Mouse (Mus musculus): ENCODE results near the gene Epha6. TPM values are rescaled to one million over a fixed set of nuclear protein-coding genes. Genes with fewer than 3 reads are reported as not detected.

The Epha6 gene
- total RNA-seq, 2 experiments from 2014 or later: 0.06 TPM; not detected in 1

DNA sequence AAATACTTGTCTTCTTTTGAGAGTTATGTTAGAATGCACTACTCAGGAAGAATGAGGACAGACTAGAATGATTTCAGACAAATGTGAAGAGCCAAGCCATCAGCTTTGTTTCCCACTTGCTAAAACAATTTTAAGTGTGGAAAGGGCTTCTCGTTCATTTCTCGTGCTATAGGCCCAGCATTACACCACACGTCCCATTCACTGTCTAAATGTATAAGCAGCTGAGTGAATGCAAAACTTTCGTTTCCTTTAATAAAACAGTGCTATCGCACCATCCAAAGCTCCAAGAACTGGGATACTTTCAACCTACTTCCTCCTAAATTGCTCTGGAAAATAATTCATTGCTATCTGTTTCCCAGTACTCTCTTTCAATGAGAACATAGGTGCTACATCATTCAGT lies 916.2 kb downstream of the Epha6 start:
- no peak for DNase-seq (ENCODE audit: low spot score)
- intact Hi-C loops (cut with DNase I): loop anchor here (10.0 kb wide), 1 partner anchor 856 kb away; no protein-coding TSS in a partner anchor

DNA sequence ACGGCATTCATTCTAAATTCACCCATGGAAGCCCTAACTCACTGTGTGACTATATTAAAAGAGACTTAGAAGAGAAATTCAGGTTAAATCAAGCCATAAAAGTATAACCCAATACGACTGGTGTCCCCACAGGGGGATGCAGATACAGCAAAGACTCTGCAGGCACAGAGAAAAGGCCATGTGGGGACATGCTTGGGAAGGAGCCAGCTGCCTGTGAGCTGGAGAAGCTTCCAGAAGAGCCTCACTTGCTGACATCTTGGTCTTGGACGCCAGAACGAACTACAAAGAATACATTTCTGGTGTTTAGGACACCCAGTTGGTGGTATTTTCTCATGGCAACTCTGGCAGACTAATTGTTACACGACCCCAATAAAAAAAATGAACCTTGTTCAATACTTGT lies 920.2 kb downstream of the Epha6 start:
- intact Hi-C loops (cut with DNase I): loop anchor here (10.0 kb wide), 1 partner anchor 860 kb away; no protein-coding TSS in a partner anchor
- DNase-seq (ENCODE audit: low spot score): no peak

DNA sequence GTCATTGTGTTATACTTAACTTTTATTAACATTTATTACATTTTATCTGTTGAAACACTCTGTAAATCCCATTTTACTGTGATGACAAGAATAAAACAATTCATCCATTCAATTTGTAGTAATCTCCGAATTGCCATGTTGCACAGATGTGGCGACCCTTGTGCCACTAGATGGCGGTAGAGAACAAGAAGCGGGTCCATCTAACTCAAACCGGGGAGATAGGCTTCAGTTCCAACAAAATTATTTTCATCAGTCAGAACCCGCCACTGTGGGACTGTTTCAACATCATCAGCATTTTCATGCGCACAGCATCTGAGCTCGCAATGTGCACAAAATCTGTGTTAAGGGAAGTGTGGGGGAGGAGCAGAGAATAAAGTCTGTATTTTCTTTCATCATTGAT lies 921.9 kb downstream of the Epha6 start:
- DNase-seq (ENCODE audit: low spot score): peak; percentile 2
- intact Hi-C loops (cut with DNase I): loop anchor here (5.0 to 10.0 kb wide), 2 partner anchors 261 to 861 kb away; no protein-coding TSS in a partner anchor

DNA sequence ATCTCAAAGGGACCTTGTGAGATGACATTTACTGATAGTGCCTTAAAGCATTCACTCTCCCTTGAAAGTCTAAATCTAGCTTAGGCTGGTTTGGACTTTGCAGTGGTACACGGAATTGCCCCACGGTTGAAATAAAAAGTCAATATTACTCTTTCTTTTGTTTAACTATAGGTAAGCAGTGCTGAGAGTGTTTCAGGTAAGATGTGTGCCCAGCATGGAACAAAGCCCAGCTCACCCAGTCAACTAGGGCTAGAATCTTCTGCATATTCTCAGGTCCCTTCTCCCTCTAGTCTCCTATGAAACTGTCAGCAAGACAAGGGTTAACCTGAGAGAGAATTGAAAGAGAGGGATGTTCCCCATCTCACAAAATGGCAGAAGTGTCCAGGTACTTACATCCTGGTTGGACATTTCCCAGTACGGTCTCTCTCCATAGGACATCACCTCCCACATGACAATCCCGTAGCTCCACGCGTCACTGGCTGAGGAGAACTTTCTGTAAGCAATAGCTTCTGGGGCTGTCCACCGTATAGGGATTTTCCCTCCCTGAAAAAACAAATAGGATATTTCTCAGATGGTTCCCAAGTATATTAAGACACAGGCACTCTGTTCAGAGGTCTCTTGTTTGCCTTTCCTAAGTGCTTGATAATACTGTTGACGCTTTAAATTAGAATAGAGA lies 923.0 kb downstream of the Epha6 start:
- intact Hi-C loops (cut with DNase I): loop anchor here (5.0 to 10.0 kb wide), 2 partner anchors 260 to 862 kb away; no protein-coding TSS in a partner anchor
- DNase-seq (ENCODE audit: low spot score): no peak

DNA sequence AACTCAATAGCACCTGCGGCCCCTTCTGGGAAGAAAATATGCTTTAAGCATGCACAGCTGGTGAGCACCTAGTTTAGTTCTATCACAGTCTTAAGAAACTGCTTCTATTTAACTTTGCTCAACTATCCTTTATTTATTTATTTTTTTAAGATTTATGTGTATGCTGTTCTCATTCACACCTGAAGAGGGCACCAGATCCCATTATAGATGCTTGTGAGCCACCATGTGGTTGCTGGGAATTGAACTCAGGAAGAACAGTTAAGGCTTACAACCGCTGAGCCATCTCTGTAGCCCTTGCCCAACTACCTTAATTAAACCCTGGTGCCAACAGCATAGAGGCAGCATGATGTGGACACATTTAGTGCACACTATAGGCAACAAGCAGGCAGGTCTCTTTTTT lies 938.4 kb downstream of the Epha6 start:
- intact Hi-C loops (cut with DNase I): no loop called here
- DNase-seq (ENCODE audit: low spot score): no peak

DNA sequence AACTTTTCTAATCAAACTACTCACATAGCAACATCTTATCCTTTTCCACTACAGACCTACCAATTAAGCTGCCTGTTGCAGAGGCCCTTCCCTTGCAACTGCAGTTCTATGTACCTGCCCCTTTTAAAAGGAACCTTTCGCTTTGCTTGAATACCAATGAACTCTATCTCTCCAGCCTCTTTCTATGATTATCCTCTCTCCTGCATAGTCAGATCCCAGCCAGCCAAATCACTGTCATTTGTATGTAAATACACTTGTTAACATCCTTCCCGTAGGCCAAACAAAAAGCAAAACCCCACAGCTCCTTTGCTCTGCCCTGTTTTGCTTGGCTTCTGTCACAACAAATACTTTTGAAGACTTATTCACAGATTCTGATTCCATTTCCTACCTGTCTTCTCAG lies 961.6 kb downstream of the Epha6 start:
- intact Hi-C loops (cut with DNase I): no loop called here
- DNase-seq (ENCODE audit: low spot score): no peak

DNA sequence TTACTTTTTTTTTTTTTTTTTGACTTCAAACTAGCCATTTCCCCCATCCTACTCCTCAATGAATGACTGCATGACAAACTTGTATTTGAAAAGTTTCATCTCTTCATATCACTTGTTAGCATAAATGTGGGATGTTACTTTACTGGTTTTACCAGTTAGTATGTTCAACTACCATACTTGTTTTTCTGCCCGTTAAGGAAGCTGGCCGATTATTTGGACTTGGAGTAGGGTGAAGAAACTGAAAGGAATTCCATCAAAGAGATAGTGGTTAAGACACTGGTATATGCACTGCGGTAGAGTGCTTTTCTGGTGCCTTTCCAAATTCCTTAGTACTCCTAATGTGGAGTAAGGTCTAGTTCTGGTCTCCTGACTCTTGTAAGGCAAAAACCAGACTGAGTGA lies 965.3 kb downstream of the Epha6 start:
- intact Hi-C loops (cut with DNase I): no loop called here
- no peak for DNase-seq (ENCODE audit: low spot score)

DNA sequence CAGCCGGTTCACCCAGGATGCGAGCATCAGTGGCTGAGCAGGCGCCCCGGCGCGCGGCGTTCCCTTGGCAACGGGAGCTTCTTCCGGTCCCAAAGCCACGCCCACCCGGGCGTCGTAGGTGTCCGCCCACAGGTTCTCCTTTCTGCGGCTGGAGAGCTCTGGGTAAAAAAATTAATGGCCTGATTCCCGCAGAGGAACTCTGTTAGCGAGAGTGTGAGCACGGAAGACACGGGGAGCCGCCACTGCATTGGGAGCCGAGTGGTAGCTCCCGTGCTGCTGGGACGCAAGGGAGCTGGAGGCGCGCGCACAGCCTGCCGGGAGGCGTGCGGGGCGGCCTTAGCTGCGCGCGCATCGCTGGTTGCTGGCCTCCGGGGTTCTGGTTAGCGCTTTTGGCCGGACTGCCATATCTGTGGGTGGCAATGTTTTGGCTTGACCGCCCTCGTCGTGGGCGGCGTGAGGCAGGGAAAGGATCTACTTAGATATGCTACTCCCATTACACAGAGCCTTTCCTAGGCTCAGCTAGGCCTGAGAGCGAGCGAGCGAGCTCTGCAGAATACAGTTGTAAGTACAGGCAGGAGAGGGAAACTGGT lies 966.1 kb downstream of the Epha6 start, which contains the start of gene Arl6:
Arl6 (minus strand) TSS at position 290 of the 590 bp plus-strand sequence.
- intact Hi-C loops (cut with DNase I): no loop called here
- peak; percentile 88 for DNase-seq (ENCODE audit: low spot score)

DNA sequence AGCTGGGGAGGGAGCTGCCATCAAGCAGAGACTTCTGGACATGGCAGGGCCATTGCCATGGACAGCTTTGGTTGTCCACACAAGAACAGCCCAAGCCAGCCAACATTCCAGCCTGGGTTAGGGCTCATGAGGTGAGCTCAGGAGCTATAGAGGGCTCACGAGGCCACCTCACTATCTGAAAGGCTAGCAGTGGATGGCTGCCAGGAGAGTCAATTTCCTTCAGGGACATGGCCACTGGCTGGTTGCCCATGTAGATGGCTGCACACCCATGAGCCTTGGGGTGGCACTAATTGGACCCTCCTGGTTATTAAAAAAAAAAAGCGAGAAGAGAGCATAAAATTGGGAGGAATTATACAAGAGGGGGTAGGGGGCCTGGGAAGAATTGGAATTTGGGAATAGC lies 970.7 kb downstream of the Epha6 start:
- intact Hi-C loops (cut with DNase I): no loop called here

DNA sequence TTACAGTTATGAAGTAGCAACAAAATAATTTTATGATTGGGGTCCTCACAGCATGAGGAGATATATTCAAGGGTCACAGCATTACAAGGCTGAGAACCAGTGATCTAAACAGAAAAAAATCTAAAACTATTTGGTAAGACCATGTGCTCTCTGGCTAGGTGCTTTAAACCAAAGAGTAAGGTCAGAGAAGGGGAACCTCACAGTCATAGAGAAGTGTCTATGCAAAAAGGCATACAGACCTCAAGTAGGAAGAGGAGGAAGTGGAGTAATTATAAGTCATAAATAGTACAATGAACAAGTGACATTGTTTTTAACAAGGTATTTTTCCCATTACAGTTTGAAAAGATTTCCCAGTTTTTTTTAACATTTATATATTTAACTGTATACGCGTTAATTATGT lies 983.8 kb downstream of the Epha6 start:
- no peak for DNase-seq (ENCODE audit: low spot score)
- intact Hi-C loops (cut with DNase I): no loop called here

More for the DNA sequence above, 970.7 kb downstream of the Epha6 start:
- DNase-seq (ENCODE audit: low spot score): no peak

DNA sequence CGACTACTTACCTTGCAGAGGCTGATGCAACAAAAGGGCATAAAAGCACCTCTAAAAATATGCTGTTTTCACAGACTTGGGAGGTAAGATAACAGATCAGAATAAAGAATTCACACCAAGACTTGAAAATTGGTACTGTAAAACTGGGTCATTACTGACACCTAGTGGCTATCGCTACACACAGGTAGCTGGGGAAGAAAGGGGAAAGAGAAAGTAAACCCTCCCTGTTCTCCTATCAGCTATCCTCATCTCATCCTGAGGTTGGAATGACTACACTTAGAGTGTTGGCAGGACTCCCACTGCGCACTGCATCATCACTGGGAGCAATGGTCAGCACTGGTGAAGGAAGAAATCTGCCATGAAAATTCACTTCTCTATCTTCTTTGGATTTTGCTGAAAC lies 988.2 kb downstream of the Epha6 start:
- no peak for DNase-seq (ENCODE audit: low spot score)
- intact Hi-C loops (cut with DNase I): loop anchor here (2.0 to 5.0 kb wide), 3 partner anchors 80 to 196 kb away; no protein-coding TSS in a partner anchor

DNA sequence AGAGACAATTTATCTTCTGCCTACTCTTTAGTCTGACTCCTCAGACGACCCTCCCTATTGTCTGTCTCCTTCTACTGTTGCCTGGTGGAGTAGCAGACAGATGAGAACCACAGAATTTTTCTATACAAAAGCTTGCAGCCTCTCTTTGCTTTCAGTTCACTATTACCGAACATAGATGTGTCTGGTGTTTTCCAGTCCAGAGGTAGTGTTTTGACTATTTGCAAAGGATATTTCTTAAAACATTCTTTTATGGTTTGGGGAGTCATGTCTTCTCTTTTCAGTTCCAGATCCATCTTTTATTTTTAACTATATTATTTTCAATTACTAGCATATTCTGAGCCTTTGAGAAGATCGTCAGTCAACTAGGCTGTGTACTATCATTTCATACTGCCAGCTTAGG lies 989.7 kb downstream of the Epha6 start:
- intact Hi-C loops (cut with DNase I): loop anchor here (2.0 to 5.0 kb wide), 3 partner anchors 78 to 195 kb away; no protein-coding TSS in a partner anchor

DNA sequence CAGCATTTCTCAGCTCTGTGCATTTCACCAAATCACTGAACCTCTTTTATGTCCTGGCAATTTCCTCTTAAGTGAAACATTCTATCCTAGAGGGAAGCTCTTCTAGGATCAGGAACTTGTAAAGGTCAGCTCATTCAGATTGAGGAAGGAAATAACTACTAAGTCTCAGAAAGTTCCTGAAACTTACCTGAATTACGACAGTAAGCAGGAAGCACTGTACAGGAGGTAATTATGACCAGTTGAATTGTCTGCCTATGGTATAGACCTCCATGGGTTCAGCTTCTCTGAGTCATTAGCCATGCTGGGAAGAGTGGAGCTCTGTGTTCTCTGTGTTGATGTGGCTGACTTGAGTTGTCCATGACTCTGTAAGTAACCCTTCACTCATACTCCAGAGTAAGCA lies 994.6 kb downstream of the Epha6 start:
- no peak for DNase-seq (ENCODE audit: low spot score)
- intact Hi-C loops (cut with DNase I): no loop called here

More for the DNA sequence above, 989.7 kb downstream of the Epha6 start:
- DNase-seq (ENCODE audit: low spot score): no peak

DNA sequence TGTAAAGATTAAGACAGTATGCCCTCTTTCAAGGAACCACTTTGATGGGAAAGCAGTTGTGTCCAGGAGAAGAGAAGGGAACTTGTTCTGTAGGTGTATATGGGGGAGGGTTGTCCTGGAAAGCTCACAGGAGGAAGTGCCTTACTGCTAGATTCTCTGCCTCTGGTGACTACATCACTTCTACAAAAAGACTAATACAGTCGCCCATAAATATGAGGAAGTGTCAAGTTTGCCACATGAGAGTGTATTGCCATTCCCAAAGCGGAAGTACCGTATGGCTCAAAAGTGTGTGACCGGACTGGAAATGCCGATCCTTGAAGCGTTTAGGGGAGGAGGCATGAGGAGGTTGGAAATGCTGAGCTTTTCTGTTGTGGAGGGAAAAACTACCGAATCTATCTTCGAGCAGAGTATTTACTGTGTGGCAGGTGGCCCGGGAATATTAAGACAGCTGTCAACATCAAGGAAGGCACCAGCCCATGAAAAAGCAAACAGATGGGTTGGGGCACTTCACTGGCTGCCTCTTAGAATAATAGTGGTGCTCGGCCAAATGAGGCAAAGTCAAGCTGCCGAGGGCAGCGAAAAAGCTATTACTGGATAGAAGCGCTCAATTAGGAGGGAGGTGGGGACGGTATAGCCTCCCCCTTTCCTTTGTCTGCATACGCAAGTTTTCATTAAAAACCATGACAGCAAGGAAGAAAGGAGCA lies 1001.1 kb downstream of the Epha6 start:
- DNase-seq (ENCODE audit: low spot score): no peak
- intact Hi-C loops (cut with DNase I): no loop called here

Small RNA genes lying within 50 kb of the gene (microRNA-seq; reads per million reads assigned to microRNA genes)
- gene Gm24755: not detected
